Mouse (Mus musculus) midbrain, embryonic 14.5 days (tissue): ENCODE data around the gene Duox1. TPM values are rescaled to one million over a fixed set of nuclear protein-coding genes. Genes with fewer than 3 reads are reported as not detected.
A peak's percentile ranks its signal among the peaks of the same experiment; 100 is the strongest.

Experiments
- ATAC-seq: fragments of 200-750 bp; cut with Nextera tagmentation; 2 replicates; pipeline ENCODE4 v1.8.0; 2017; ENCODE audit warnings: moderate number of reproducible peaks, moderate library complexity; ENCODE audit not compliant: low FRiP score, low TSS enrichment
- DNase-seq: peaks from one replicate; pipeline ENCODE4 v3.0.0-alpha.2; 2015
- H3K27ac ChIP-seq: fragments of 300-500 bp; sonication (generic); replicated peaks from 2 replicates; pipeline ENCODE4 v1.5.1; 2014; ENCODE audit warnings: mild to moderate bottlenecking, low read depth, low read length, moderate library complexity
- H3K27me3 ChIP-seq: fragments of 300-500 bp; sonication (generic); 2 replicates; pipeline ENCODE4 v1.6.1; 2014; ENCODE audit warnings: low read length, control low read depth, mixed read lengths; ENCODE audit not compliant: control insufficient read depth, insufficient read depth
- H3K36me3 ChIP-seq: fragments of 300-500 bp; sonication (generic); 2 replicates; pipeline ENCODE4 v1.6.1; 2014; ENCODE audit warnings: low read length, control low read depth; ENCODE audit not compliant: control insufficient read depth, insufficient read depth
- H3K4me1 ChIP-seq: fragments of 300-500 bp; sonication (generic); 2 replicates; pipeline ENCODE4 v1.6.1; 2014; ENCODE audit warnings: mild to moderate bottlenecking, antibody characterized with exemption, low read length, control low read depth; ENCODE audit not compliant: control insufficient read depth, insufficient read depth
- H3K4me2 ChIP-seq: fragments of 300-500 bp; sonication (generic); 2 replicates; pipeline ENCODE4 v1.6.1; 2014; ENCODE audit warnings: mild to moderate bottlenecking, low read length, moderate library complexity
- H3K4me3 ChIP-seq: fragments of 300-500 bp; sonication (generic); replicated peaks from 2 replicates; pipeline ENCODE4 v1.5.1; 2014; ENCODE audit warnings: low read depth, low read length
- H3K9ac ChIP-seq: fragments of 300-500 bp; sonication (generic); replicated peaks from 2 replicates; pipeline ENCODE4 v1.6.1; 2014; ENCODE audit warnings: mild to moderate bottlenecking, low read length, moderate library complexity
- H3K9me3 ChIP-seq: fragments of 300-500 bp; sonication (generic); 2 replicates; pipeline ENCODE4 v1.6.1; 2016; ENCODE audit warnings: low read length, control low read depth, mixed read lengths; ENCODE audit not compliant: control insufficient read depth
- WGBS: fragments of 180-500 bp; shearing (Covaris S2); extraction: QIAGEN DNeasy Blood & Tissue Kit; methylation state at CpG from one replicate; pipeline ENCODE4 v1.1.7; 2014; 5-methylcytosine and 5-hydroxymethylcytosine counted together
- polyA plus RNA-seq: library from polyadenylated mRNA; unstranded; fragments of >200 nt; fragmentation: Nextera tagmentation; extraction: Ambion mirVana; gene quantifications from 2 replicates; pipeline ENCODE4 v1.2.1, GENCODE M21; 2014

Gene Duox1
- polyA plus RNA-seq, 1 experiment from 2014 or later: 0.18 TPM

- ATAC-seq (no peak), DNase-seq (no peak)
- no peak overlapping the region for H3K9ac ChIP-seq
- no peak overlapping the region for H3K4me2 ChIP-seq
- no peaks in the 10 kb centered on the region for H3K9me3 ChIP-seq
- 86% methylated on average over 16 of the region's 16 CpGs for WGBS
- no peak overlapping the region for H3K27ac ChIP-seq
- H3K36me3 ChIP-seq: no peaks in the 10 kb centered on the region
- peaks cover 15% of the 10 kb centered on the region; the same call in 1 of the 2 replicates for H3K4me1 ChIP-seq
- peaks cover 32% of the 10 kb centered on the region for H3K27me3 ChIP-seq
- no peak overlapping the region for H3K4me3 ChIP-seq
Observed at GRCm38 (mm10) chr2:122305097-122305892, 10.2 kb upstream of the Duox1 start.

- Histone ChIP-seq H3K27ac (no peak overlapping the region), H3K4me3 (no peak overlapping the region), H3K9me3 (no peaks in the 10 kb centered on the region), H3K4me1 (peaks cover 11% of the 10 kb centered on the region; the same call in 1 of the 2 replicates), H3K27me3 (peaks cover 23% of the 10 kb centered on the region), H3K36me3 (no peaks in the 10 kb centered on the region), H3K4me2 (no peak overlapping the region), H3K9ac (no peak overlapping the region)
- WGBS: 71% methylated on average over 4 of the region's 4 CpGs
- no peak for ATAC-seq
- no peak for DNase-seq
Observed at GRCm38 (mm10) chr2:122306184-122306583, 9.3 kb upstream of the Duox1 start.

GRCm38 (mm10) chr2:122309647-122310046 lies 5.8 kb upstream of the Duox1 start:
- H3K4me2 ChIP-seq: no peak overlapping the region
- 36% methylated on average over 3 of the region's 3 CpGs for WGBS
- no peaks in the 10 kb centered on the region for H3K36me3 ChIP-seq
- no peak overlapping the region for H3K27ac ChIP-seq
- H3K9ac ChIP-seq: no peak overlapping the region
- peaks cover 6% of the 10 kb centered on the region; the same call in 1 of the 2 replicates for H3K4me1 ChIP-seq
- no peak overlapping the region for H3K4me3 ChIP-seq
- no peaks in the 10 kb centered on the region for H3K9me3 ChIP-seq
- DNase-seq: peak; percentile 58
- peaks cover 22% of the 10 kb centered on the region for H3K27me3 ChIP-seq
- ATAC-seq: no peak

- Histone ChIP-seq H3K9me3 (no peaks in the 10 kb centered on the region), H3K27me3 (peaks cover 24% of the 10 kb centered on the region), H3K36me3 (no peaks in the 10 kb centered on the region), H3K4me3 (no peak overlapping the region), H3K9ac (no peak overlapping the region), H3K4me2 (no peak overlapping the region), H3K4me1 (peaks cover 6% of the 10 kb centered on the region; the same call in 1 of the 2 replicates), H3K27ac (no peak overlapping the region; the same call in 1 of the 2 replicates)
- WGBS: 13% methylated on average over 2 of the region's 2 CpGs
- ATAC-seq: peak; percentile 49; the same call in 1 of the 2 replicates
- DNase-seq: peak; percentile 79
Observed at GRCm38 (mm10) chr2:122311561-122311960, 3.9 kb upstream of the Duox1 start.

GRCm38 (mm10) chr2:122312722-122313417 lies 2.6 kb upstream of the Duox1 start:
- no peaks in the 10 kb centered on the region for H3K36me3 ChIP-seq
- peaks cover 6% of the 10 kb centered on the region; the same call in 1 of the 2 replicates for H3K4me1 ChIP-seq
- no peak overlapping the region for H3K27ac ChIP-seq
- 0 out of 2 replicates have a peak overlapping the region, but pooled peaks have one; percentile 12 for H3K4me3 ChIP-seq
- DNase-seq: peak; percentile 84
- peak overlapping the region; percentile 37 for H3K4me2 ChIP-seq
- no peaks in the 10 kb centered on the region for H3K9me3 ChIP-seq
- ATAC-seq: no peak
- no peak overlapping the region for H3K9ac ChIP-seq
- peaks cover 24% of the 10 kb centered on the region for H3K27me3 ChIP-seq
- 4% methylated on average over 27 of the region's 27 CpGs for WGBS

- peaks cover 24% of the 10 kb centered on the region for H3K27me3 ChIP-seq
- no peaks in the 10 kb centered on the region for H3K36me3 ChIP-seq
- no peaks in the 10 kb centered on the region for H3K9me3 ChIP-seq
- DNase-seq: no peak
- 0 out of 2 replicates have a peak within 1 kb of the TSS, but pooled peaks have one; percentile 12 for H3K4me3 ChIP-seq
- no peak within 1 kb of the TSS for H3K9ac ChIP-seq
- H3K4me1 ChIP-seq: peaks cover 6% of the 10 kb centered on the region; the same call in 1 of the 2 replicates
- H3K4me2 ChIP-seq: peak within 1 kb of the TSS; percentile 37
- no peak; the same call in 1 of the 2 replicates for ATAC-seq
- 3% methylated on average over 24 of the region's 24 CpGs for WGBS
- H3K27ac ChIP-seq: no peak within 1 kb of the TSS
Observed at GRCm38 (mm10) chr2:122313536-122313935, 1.9 kb upstream of the Duox1 start, which contains the start of gene Duoxa1. Gene Duoxa1 (minus strand): TSS chr2:122313730.

- Histone ChIP-seq H3K36me3 (no peaks in the 10 kb centered on the region), H3K9me3 (no peaks in the 10 kb centered on the region), H3K4me3 (no peak overlapping the region), H3K27ac (no peak overlapping the region), H3K4me2 (no peak overlapping the region), H3K9ac (no peak overlapping the region), H3K27me3 (peaks cover 24% of the 10 kb centered on the region), H3K4me1 (peaks cover 6% of the 10 kb centered on the region; the same call in 1 of the 2 replicates)
- ATAC-seq (no peak), DNase-seq (no peak)
- 75% methylated on average over 4 of the region's 4 CpGs for WGBS
Observed at GRCm38 (mm10) chr2:122317384-122317783, 1.9 kb downstream of the Duox1 start.

- no peak for ATAC-seq
- 60% methylated on average over 3 of the region's 3 CpGs for WGBS
- H3K27me3 ChIP-seq: no peaks in the 10 kb centered on the region
Observed at GRCm38 (mm10) chr2:122323960-122324359, 8.5 kb downstream of the Duox1 start.

More at GRCm38 (mm10) chr2:122323960-122324359, 8.5 kb downstream of the Duox1 start:
- no peak for DNase-seq
- Histone ChIP-seq H3K4me1 (no peaks in the 10 kb centered on the region), H3K4me3 (no peak overlapping the region), H3K9me3 (no peaks in the 10 kb centered on the region), H3K27ac (no peak overlapping the region), H3K9ac (no peak overlapping the region), H3K36me3 (no peaks in the 10 kb centered on the region), H3K4me2 (no peak overlapping the region)
